Mouse (Mus musculus) heart, adult 9 months (tissue): ENCODE measurements around the gene Gm13090.

Experiments
- DNase-seq, 2 experiments: peaks; one replicate each; pipeline ENCODE4 v3.0.0; 2022; ENCODE audit warnings: low spot score in 2 of 2

The Gm13090 gene

GRCm38 (mm10) chr4:151097104-151097438 is 7.7 kb downstream of the Gm13090 start:
- DNase-seq, result peak in 1 of 2 experiments; percentile 48

GRCm38 (mm10) chr4:151103646-151104045 is 14.3 kb downstream of the Gm13090 start:
- no peak for DNase-seq

- DNase-seq, result no peak
Observed at GRCm38 (mm10) chr4:151104147-151104546, 14.8 kb downstream of the Gm13090 start.

GRCm38 (mm10) chr4:151105886-151106285 is 16.5 kb downstream of the Gm13090 start:
- no peak for DNase-seq

- DNase-seq, result no peak
Observed at GRCm38 (mm10) chr4:151106468-151106867, 17.1 kb downstream of the Gm13090 start.

- DNase-seq, result no peak
Observed at GRCm38 (mm10) chr4:151107131-151108001, 18.0 kb downstream of the Gm13090 start.

GRCm38 (mm10) chr4:151108028-151108771 is 18.8 kb downstream of the Gm13090 start:
- peak; percentile 79 to 81 for DNase-seq

GRCm38 (mm10) chr4:151108834-151109241 is 19.5 kb downstream of the Gm13090 start:
- no peak for DNase-seq

- DNase-seq, result no peak
Observed at GRCm38 (mm10) chr4:151111226-151111625, 21.9 kb downstream of the Gm13090 start.

GRCm38 (mm10) chr4:151114574-151114973 is 25.2 kb downstream of the Gm13090 start:
- DNase-seq, result no peak

- DNase-seq, result no peak
Observed at GRCm38 (mm10) chr4:151118883-151119282, 29.5 kb downstream of the Gm13090 start.

GRCm38 (mm10) chr4:151127636-151128548 is 38.5 kb downstream of the Gm13090 start:
- DNase-seq, result no peak

GRCm38 (mm10) chr4:151128641-151129541 is 39.5 kb downstream of the Gm13090 start:
- peak in 1 of 2 experiments; percentile 62 for DNase-seq

- peak; percentile 41 to 47 for DNase-seq
Observed at GRCm38 (mm10) chr4:151129725-151130557, 40.6 kb downstream of the Gm13090 start.

GRCm38 (mm10) chr4:151130756-151131490 is 41.6 kb downstream of the Gm13090 start:
- no peak for DNase-seq

- peak in 1 of 2 experiments; percentile 35 for DNase-seq
Observed at GRCm38 (mm10) chr4:151132493-151132892, 43.1 kb downstream of the Gm13090 start.

GRCm38 (mm10) chr4:151133760-151134159 is 44.4 kb downstream of the Gm13090 start:
- DNase-seq, result no peak

GRCm38 (mm10) chr4:151135491-151135890 is 46.1 kb downstream of the Gm13090 start:
- no peak for DNase-seq

- no peak for DNase-seq
Observed at GRCm38 (mm10) chr4:151137701-151138100, 48.3 kb downstream of the Gm13090 start.
